Mouse (Mus musculus) lung, postnatal 10 days (tissue): ENCODE data around the gene Hirip3.

Experiments
- DNase-seq: peaks from one replicate; pipeline ENCODE4 v3.0.0; 2021

The Hirip3 gene

DNA sequence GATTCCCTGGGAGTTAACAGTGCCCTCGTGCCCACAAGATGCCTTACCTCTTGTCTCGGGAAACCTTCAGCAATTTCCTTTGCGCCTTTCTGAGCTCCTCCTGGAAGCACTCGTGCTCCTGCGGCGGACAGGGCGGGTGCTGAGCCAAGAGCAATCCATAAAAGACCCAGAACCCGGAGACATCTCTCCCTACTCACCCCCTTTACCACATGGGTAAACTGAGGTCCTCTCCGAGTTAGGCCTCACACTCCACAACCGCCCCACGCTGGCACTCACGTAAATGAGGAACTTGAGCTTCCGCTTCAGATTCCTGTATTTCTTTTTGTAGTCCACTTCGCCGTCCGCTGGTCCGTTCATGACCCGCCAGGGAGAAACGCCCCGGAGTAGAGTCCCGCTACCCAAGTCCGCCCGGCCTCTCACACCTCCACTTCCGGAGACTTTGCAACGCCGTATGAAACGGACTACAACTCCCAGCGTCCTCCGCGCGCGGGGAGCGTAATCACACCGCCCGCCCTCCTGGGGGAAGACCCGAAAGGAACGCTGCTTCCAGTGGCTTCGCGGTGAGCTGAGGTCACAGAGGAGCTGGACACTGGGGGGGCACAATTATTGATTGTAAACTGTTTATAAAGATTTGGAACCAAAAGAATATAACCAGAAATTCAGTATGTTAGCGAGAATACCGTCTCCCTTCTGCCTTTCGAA, at the start of gene Hirip3:
Hirip3 (plus strand) TSS at position 544 of the 702 bp plus-strand sequence.
- peak; percentile 98 for DNase-seq

GRCm38 (mm10) chr7:126815726-126816222, 46.0 kb upstream of the Hirip3 start:
- no peak for DNase-seq

DNA sequence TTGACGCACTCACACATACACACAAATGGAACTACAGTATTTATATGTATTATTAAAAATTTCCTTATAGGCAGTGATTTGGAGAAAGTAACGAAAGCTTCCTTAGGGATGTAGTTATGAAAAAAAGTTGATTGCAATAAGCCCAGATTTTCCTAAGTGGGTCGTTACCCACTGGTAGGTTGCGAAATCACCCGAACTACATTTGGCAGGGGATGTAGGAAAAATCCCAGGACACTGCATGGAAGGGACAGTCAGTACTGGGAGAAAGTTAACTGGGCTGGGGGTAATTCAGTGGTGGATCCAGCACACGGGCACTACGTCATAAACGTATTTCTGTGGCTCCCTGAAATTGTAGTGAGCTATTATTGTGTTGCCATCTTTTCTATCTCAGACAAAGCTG, 45.3 kb upstream of the Hirip3 start:
- DNase-seq: no peak

DNA sequence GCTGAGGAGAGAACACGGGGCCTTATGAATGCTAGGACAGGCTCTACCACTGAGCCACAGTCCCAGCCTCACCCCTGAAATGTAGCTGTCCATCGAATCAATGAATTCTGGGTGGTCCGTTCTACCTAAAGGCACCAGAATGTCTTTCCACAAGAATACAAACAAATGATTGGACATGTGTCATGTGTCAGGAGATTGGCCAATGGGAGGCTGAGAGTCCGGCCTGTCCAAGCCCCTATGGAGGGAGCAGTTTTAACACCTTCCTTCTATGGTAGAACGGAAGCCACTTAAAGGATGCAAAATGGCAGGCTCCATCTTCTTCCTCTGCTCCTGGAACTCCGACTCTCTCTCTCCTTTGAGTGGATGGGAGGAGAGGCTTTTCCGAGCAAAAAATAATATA, 44.2 kb upstream of the Hirip3 start:
- no peak for DNase-seq

DNA sequence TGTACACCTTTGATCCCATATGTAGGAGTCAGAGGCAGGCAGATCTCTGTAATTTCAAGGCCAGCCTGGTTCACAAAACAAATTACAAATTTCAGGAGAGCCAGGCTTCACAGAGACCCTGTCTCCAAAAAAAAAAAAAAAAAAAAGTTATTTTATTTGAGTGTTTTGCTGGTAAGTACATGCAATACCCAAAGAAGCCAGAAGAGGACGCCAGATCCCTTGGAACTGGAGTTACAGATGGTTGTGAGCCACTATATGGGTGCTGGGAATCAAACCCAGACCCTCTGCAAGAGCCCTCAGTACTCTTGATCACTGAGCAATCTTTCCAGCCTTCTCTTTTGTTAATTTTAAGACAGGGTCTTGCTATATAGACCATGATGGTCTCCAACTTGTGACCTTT, 43.0 kb upstream of the Hirip3 start:
- no peak for DNase-seq

- DNase-seq: peak; percentile 87
Measured at GRCm38 (mm10) chr7:126821835-126822511, 39.8 kb upstream of the Hirip3 start.

DNA sequence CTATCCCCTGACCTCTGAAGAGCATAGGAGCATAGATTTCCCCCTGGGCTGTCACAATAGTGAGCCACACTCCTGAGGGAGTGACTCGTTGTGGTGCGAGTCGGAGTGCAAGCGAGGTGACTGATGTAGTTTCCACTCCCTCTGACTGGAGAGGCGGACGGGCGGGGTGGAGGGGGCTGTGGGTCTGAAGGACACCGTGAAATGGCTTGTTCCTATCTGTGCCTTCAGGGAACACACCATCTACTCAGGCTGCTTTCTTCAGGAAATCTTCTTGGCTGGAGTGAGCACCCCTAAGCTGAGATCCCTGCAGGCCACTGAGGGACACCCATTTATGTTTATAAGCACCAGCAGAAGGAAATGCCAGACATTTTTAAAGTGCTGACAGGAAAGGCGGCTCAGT, 39.0 kb upstream of the Hirip3 start:
- DNase-seq: no peak

GRCm38 (mm10) chr7:126823202-126823711, 38.5 kb upstream of the Hirip3 start:
- no peak for DNase-seq

- no peak for DNase-seq
Measured at GRCm38 (mm10) chr7:126823940-126824339, 37.8 kb upstream of the Hirip3 start.

GRCm38 (mm10) chr7:126825403-126825802, 36.4 kb upstream of the Hirip3 start:
- DNase-seq: no peak

GRCm38 (mm10) chr7:126825952-126826351, 35.8 kb upstream of the Hirip3 start:
- DNase-seq: no peak

GRCm38 (mm10) chr7:126831539-126831938, 30.2 kb upstream of the Hirip3 start, which contains the start of gene 4930451I11Rik:
Gene 4930451I11Rik (minus strand): TSS chr7:126831639.
- no peak for DNase-seq

- DNase-seq: peak; percentile 88
Measured at GRCm38 (mm10) chr7:126832036-126832598, 29.7 kb upstream of the Hirip3 start.

- no peak for DNase-seq
Measured at GRCm38 (mm10) chr7:126833294-126833693, 28.5 kb upstream of the Hirip3 start.

GRCm38 (mm10) chr7:126843276-126843675, 18.5 kb upstream of the Hirip3 start:
- no peak for DNase-seq

- DNase-seq: no peak
Measured at GRCm38 (mm10) chr7:126845516-126845915, 16.3 kb upstream of the Hirip3 start.

DNA sequence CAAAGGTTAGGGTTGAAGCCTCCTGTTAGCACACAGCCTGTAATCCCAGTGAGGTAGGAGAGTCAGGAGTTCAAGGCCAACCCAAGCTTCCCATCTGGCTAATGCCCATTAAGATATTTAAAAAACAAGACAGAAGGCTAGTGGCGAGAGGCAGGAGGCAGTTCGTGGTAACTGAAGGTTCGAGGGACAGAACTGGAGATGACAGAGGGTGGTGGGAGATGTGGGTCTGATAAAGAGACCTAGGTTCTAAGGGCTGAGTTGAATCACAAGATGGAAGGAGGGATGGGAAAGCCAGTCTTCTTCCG, 14.7 kb upstream of the Hirip3 start, which contains the start of gene Doc2a:
Doc2a (plus strand) TSS at position 301 of the 305 bp plus-strand sequence.
- no peak for DNase-seq

GRCm38 (mm10) chr7:126847421-126848398, 14.1 kb upstream of the Hirip3 start:
- DNase-seq: no peak

GRCm38 (mm10) chr7:126848794-126849193, 13.0 kb upstream of the Hirip3 start:
- no peak for DNase-seq

GRCm38 (mm10) chr7:126850161-126850560, 11.6 kb upstream of the Hirip3 start:
- no peak for DNase-seq

DNA sequence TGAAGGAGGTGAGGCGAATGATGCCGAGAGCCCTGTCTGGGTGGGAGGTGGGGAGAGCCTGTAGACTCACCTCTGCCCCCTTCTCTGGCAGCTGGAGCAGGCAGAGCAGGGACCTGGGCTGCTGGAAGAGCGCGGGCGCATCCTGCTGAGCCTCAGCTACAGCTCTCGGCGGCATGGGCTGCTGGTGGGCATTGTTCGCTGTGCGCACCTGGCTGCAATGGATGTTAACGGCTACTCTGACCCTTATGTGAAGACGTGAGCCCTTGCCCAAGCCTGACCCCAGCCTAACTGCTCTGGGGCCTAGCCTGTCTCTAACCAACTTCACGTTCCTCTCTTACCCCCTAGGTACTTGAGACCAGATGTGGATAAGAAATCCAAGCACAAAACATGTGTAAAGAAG, 10.6 kb upstream of the Hirip3 start:
- no peak for DNase-seq

- DNase-seq: no peak
Measured at GRCm38 (mm10) chr7:126853454-126853853, 8.3 kb upstream of the Hirip3 start.

DNA sequence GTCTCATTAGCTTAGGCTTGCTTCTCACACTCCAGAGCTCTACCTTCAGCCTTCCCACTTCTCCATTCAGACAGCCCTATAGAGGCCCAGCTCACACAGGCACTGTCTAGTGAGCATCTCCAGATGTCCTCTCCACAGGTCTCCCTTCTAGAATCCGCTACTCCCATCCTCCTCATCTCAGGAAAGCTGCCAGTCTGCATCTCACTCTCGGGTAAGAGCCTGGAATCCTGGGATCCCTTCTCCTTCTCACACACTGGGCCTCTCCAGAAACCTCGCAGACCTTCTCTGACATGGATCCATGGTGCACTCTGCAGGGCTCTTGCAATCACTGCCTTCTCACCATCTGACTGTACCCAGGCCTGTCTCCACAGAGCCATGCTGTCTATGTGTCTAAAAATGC, 6.1 kb upstream of the Hirip3 start:
- no peak for DNase-seq
